Mouse (Mus musculus) heart, embryonic 14.5 days (tissue): ENCODE data around the gene Lypd4. TPM values are rescaled to one million over a fixed set of nuclear protein-coding genes. Genes with fewer than 3 reads are reported as not detected.

Experiments used
- ATAC-seq: fragments of 200-750 bp; cut with Nextera tagmentation; 2 replicates; pipeline ENCODE4 v1.8.0; 2017; ENCODE audit warnings: low read depth, moderate TSS enrichment; ENCODE audit not compliant: insufficient number of reproducible peaks, insufficient read depth, low FRiP score
- H3K27ac ChIP-seq, 2 experiments: fragments of 200-500 bp in 1 of 2; fragments of 300-500 bp in 1 of 2; sonication (generic) in 1 of 2; replicated peaks in 1 of 2; 2 replicates each; pipeline ENCODE4 v1.5.1; 2012 to 2014; ENCODE audit warnings: low read depth in 2 of 2, low read length in 2 of 2, control low read depth in 1 of 2, mild to moderate bottlenecking in 1 of 2, mixed read lengths in 1 of 2; ENCODE audit not compliant: control insufficient read depth in 1 of 2, insufficient read depth in 1 of 2
- H3K27me3 ChIP-seq: fragments of 300-500 bp; sonication (generic); 2 replicates; pipeline ENCODE4 v1.6.1; 2014; ENCODE audit warnings: mild to moderate bottlenecking, low read length, control low read depth; ENCODE audit not compliant: control insufficient read depth, insufficient read depth
- H3K36me3 ChIP-seq: fragments of 300-500 bp; sonication (generic); 2 replicates; pipeline ENCODE4 v1.6.1; 2014; ENCODE audit warnings: mild to moderate bottlenecking, control low read depth, low read length, mixed read lengths; ENCODE audit not compliant: control insufficient read depth, insufficient read depth
- H3K4me1 ChIP-seq, 2 experiments: fragments of 200-500 bp in 1 of 2; fragments of 300-500 bp in 1 of 2; sonication (generic) in 1 of 2; 2 replicates each; pipeline ENCODE4 v1.6.1; 2012 to 2014; ENCODE audit warnings: low read length in 2 of 2, control low read depth in 1 of 2, mixed read lengths in 1 of 2; ENCODE audit not compliant: control insufficient read depth in 2 of 2, insufficient read depth in 2 of 2
- H3K4me2 ChIP-seq: fragments of 300-500 bp; sonication (generic); 2 replicates; pipeline ENCODE4 v1.6.1; 2014; ENCODE audit warnings: mild to moderate bottlenecking, low read length
- H3K4me3 ChIP-seq, 2 experiments: fragments of 200-500 bp in 1 of 2; fragments of 300-500 bp in 1 of 2; sonication (generic) in 1 of 2; 2 replicates each; pipeline ENCODE4 v1.5.1; 2012 to 2014; ENCODE audit warnings: low read length in 2 of 2, mild to moderate bottlenecking in 2 of 2, control low read depth in 1 of 2, low read depth in 1 of 2, moderate library complexity in 1 of 2; ENCODE audit not compliant: control insufficient read depth in 1 of 2, insufficient read depth in 1 of 2
- H3K9ac ChIP-seq: fragments of 300-500 bp; sonication (generic); 2 replicates; pipeline ENCODE4 v1.6.1; 2014; ENCODE audit warnings: mild to moderate bottlenecking, low read length
- H3K9me3 ChIP-seq: fragments of 300-500 bp; sonication (generic); 2 replicates; pipeline ENCODE4 v1.6.1; 2016; ENCODE audit warnings: low read length, control low read depth; ENCODE audit not compliant: control insufficient read depth
- WGBS: fragments of 180-500 bp; shearing (Covaris S2); extraction: QIAGEN DNeasy Blood & Tissue Kit; methylation state at CpG from one replicate; pipeline ENCODE4 v1.1.7; 2014; 5-methylcytosine and 5-hydroxymethylcytosine counted together
- polyA plus RNA-seq: library from polyadenylated mRNA; unstranded; fragments of >200 nt; fragmentation: Nextera tagmentation; extraction: Ambion mirVana; gene quantifications from 2 replicates; pipeline ENCODE4 v1.2.1, GENCODE M21; 2014

Lypd4 gene
- polyA plus RNA-seq, result not detected in 2 replicates

DNA sequence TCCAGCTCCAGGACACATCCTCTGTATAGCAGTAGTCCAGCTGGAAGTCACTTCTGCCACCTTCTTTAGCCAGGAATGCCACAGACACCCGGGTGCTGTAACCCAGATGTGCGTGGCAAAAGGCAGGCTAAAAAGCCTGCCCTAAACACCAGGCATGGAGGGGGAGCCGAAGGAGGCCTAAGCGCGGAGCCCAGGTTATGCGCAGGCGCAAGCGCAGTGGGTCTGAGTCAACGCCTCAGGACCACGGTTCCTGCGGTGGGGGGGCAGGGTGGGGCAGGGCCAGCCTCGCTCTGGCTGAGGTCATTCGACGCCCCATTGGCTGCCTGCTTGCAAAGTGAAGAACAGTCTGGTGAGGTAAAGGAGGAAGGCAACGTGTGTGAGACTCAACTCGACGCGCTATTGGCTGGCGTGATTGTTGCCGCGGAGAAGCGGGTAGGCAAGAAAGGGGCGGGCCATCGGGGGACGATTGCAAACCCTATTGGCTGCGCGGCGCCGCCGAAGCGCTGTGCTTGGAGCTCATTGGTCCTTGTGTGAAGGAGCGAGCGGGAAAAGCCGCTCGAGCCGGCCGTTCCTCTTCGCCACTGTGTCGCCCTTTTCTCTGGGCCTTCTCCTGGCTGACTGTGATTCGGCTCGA is at the start of gene Lypd4, which contains the start of gene Dmrtc2:
Lypd4 (minus strand) TSS at position 410 of the 634 bp plus-strand sequence.
Dmrtc2 (plus strand) TSS at position 526 of the 634 bp plus-strand sequence.
- Histone ChIP-seq H3K4me1 (no peaks in the 10 kb centered on the region), H3K4me2 (no peak within 1 kb of the TSS), H3K27me3 (peaks cover 20% of the 10 kb centered on the region), H3K4me3 (no peak within 1 kb of the TSS), H3K36me3 (no peaks in the 10 kb centered on the region), H3K27ac (no peak within 1 kb of the TSS), H3K9me3 (peaks cover 4% of the 10 kb centered on the region; the same call in 1 of the 2 replicates), H3K9ac (no peak within 1 kb of the TSS)
- no peak for ATAC-seq
- 40% methylated on average over 39 of the region's 41 CpGs for WGBS

DNA sequence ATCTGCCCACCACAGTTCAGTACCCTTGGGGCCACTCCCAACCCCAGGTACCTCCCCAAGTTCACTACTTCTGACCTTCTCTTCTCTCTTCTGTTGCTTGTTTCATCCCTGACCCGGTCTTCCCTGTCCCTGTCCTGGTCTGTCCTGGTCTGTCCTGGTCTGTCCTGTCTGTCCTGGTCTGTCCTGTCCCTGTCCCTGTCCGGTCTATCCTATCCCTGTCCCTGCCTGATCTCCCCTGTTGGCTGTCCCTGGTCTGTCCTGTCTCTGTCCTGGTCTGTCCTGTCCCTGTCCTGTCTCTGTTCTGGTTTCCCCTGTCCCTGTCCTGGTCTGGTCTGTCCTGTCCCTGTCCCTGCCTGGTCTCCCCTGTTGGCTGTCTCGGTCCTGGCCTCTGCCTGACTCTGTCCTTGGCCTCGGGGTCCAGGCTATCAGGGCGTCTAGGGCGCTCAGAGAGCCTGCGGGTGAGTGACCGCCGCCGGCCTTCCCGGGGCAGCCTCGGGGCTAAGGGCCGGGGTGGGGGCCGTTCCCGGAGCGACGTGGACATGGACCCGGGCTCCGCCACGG is 49.1 kb upstream of the Lypd4 start:
- 94% methylated on average over 20 of the region's 20 CpGs for WGBS
- Histone ChIP-seq H3K27me3 (no peaks in the 10 kb centered on the region), H3K27ac (no peak overlapping the region), H3K9me3 (no peaks in the 10 kb centered on the region), H3K4me2 (no peak overlapping the region), H3K9ac (no peak overlapping the region), H3K36me3 (peaks cover 71% of the 10 kb centered on the region), H3K4me1 (no peaks in the 10 kb centered on the region), H3K4me3 (no peak overlapping the region)
- no peak for ATAC-seq

DNA sequence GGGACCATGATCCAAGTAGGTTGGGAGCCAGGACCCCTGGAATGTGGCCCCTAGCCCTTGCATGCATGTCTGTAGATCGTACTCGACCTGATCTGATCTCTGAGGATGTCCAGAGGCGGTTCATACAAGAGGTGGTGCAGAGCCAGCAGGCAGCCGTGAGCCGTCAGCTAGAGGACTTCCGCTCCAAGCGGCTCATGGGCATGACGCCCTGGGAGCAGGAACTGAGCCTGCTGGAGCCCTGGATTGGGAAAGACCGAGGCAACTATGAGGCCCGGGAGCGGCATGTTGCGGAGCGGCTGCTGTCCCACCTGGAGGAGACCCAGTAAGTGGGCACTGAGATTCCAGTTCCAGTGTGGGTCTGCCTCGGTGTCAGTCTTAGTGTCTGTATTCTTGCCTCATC is 42.7 kb upstream of the Lypd4 start:
- Histone ChIP-seq H3K4me2 (no peak overlapping the region), H3K36me3 (peaks cover 67% of the 10 kb centered on the region), H3K9me3 (no peaks in the 10 kb centered on the region), H3K4me1 (peaks cover 0 to under 1% of the 10 kb centered on the region in 2 experiments; a peak in 2 of 4 replicates), H3K27ac (no peak overlapping the region), H3K4me3 (no peak overlapping the region), H3K27me3 (no peaks in the 10 kb centered on the region), H3K9ac (no peak overlapping the region)
- WGBS, result 91% methylated on average over 14 of the region's 14 CpGs
- no peak for ATAC-seq

DNA sequence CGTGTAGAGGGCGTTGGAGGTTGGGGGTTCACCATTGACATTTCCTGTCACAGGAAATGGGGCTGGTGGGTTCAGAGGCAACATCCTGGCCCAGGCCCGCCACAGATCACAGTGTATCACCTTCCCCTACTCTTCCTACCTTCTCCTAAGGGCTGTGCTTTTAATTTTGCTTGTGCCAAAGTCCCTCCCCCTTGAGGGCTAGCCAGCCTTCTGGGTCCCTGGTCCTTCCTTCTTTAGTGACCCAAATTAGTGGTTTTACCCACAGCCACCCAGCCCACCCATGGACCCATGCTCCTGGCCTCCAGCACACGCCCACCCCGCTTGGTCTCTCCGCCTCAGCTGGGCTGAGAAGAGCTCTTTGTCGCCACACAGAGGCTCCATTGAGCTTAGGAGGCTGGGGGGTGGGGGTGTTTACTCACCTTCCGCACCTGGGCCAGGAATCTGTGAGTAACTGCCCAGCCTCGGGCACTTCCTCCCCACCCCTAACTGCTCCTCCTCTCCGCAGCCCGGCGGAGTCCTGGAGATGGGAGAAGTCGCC is 37.5 kb upstream of the Lypd4 start:
- Histone ChIP-seq H3K9me3 (no peaks in the 10 kb centered on the region), H3K9ac (no peak overlapping the region), H3K4me3 (no peak overlapping the region), H3K27ac (no peak overlapping the region), H3K4me2 (no peak overlapping the region), H3K4me1 (peaks cover 10 to 34% of the 10 kb centered on the region in 2 experiments; a peak in 3 of 4 replicates), H3K36me3 (peaks cover 43% of the 10 kb centered on the region), H3K27me3 (no peaks in the 10 kb centered on the region)
- ATAC-seq, result no peak
- WGBS, result 44% methylated on average over 13 of the region's 13 CpGs

DNA sequence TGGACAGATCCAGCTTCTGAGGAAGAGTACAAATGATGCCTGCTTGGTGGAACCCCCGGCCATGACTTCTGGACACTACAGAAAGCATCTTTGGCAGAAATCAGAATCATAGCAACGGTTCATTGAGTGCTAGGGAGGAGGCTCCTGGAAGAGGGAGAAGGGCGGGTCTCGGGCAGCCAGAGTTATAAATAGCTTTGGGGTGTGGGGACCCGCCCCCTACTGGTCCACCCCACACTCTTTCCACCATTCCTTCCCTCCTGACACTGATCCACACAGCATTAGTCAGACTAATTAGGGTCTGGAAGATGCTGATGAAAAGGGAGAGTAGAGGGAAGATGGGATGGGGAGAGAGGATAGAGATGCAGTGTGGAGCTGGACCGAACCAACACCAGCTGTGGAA is 36.8 kb upstream of the Lypd4 start:
- peaks cover 14 to 40% of the 10 kb centered on the region in 2 experiments; a peak in 3 of 4 replicates for H3K4me1 ChIP-seq
- no peaks in the 10 kb centered on the region for H3K9me3 ChIP-seq
- H3K36me3 ChIP-seq, result peaks cover 36% of the 10 kb centered on the region
- no peaks in the 10 kb centered on the region for H3K27me3 ChIP-seq
- peak overlapping the region; percentile 7; the same call in 1 of the 2 replicates for H3K9ac ChIP-seq
- no peak overlapping the region for H3K27ac ChIP-seq
- H3K4me2 ChIP-seq, result no peak overlapping the region
- 24% methylated on average over 6 of the region's 6 CpGs for WGBS
- H3K4me3 ChIP-seq, result no peak overlapping the region
- no peak for ATAC-seq

DNA sequence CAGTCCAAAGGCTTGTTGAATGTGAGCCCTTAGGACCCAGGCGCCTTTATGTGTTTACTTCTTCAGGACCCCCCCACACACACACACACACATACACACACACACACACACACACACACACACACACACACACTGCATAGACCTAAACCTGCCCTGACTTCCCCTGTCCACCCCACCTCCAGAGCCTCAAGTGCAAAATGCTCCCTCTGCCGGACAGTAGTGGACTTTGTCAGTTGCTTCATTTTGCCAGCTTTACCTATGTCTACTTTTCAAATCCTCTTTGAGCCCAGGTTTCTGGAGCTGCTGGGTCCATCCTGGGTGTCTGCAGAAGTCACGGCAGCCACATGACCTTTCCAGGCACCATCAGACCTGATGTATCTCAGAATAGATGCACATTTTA is 35.2 kb upstream of the Lypd4 start:
- peaks cover 23% of the 10 kb centered on the region for H3K36me3 ChIP-seq
- H3K4me2 ChIP-seq, result peak overlapping the region; percentile 80
- peak overlapping the region; percentile 84 for H3K9ac ChIP-seq
- peak; percentile 25; the same call in 1 of the 2 replicates for ATAC-seq
- H3K4me3 ChIP-seq, result peak overlapping the region; percentile 75 to 91; a peak in 3 of 4 replicates
- H3K27ac ChIP-seq, result peak overlapping the region in 1 of 2 experiments; percentile 48; a peak in 1 of 4 replicates
- H3K9me3 ChIP-seq, result no peaks in the 10 kb centered on the region
- H3K27me3 ChIP-seq, result no peaks in the 10 kb centered on the region
- WGBS, result 7% methylated on average over 3 of the region's 3 CpGs
- peaks cover 14 to 40% of the 10 kb centered on the region in 2 experiments; a peak in 3 of 4 replicates for H3K4me1 ChIP-seq

DNA sequence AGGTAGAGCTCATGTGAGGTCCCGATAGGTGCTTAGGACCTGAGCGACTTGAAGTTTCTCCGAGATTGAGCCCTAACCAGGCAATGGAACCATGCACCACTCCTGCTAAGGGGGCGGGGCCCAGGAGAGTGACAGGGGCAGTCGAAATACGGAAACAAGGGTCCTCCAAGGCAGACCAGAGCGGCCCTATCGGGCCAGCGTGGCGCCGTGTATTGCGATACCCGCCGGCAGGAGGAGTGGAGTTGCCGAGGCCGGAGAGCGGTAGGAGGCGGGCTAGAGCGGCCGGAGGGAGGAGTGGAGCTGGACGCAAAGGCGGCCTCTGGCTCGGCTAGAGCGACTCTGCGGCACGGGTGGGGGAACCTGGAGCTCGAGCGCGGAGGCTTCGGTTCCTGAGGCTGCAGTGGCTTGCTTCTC is 34.3 kb upstream of the Lypd4 start:
- no peaks in the 10 kb centered on the region for H3K27me3 ChIP-seq
- no peaks in the 10 kb centered on the region for H3K9me3 ChIP-seq
- peak; percentile 95 for ATAC-seq
- H3K4me1 ChIP-seq, result peaks cover 14 to 40% of the 10 kb centered on the region in 2 experiments; a peak in 3 of 4 replicates
- peaks cover 14% of the 10 kb centered on the region for H3K36me3 ChIP-seq
- peak overlapping the region; percentile 75 to 91 for H3K4me3 ChIP-seq
- under 1% methylated on average over 30 of the region's 30 CpGs for WGBS
- peak overlapping the region; percentile 84 for H3K9ac ChIP-seq
- peak overlapping the region; percentile 69 to 89 for H3K27ac ChIP-seq
- H3K4me2 ChIP-seq, result peak overlapping the region; percentile 80
